Comparison of ENCODE assay signal across 15 mouse cellular contexts in genomic region chr5:43477953-43478352, GRCm38 (mm10).
"Had no signal": no experiment of that assay in that cellular context is flagged by ENCODE, and none has a peak within 500 bp of the region (broad histone marks: within the 10 kb centered on the region; RNA-seq: fewer than 3 reads in every experiment).

No protein-coding gene starts in this region.

- H3K27me3 ChIP-seq: limb, embryonic 12.5 days; midbrain, embryonic 15.5 days; neural tube, embryonic 12.5 days; stomach, embryonic 15.5 days had no signal

- H3K4me1 ChIP-seq: midbrain, embryonic 15.5 days; neural tube, embryonic 12.5 days; stomach, embryonic 15.5 days had no signal

- H3K36me3 ChIP-seq: limb, embryonic 12.5 days; midbrain, embryonic 15.5 days; neural tube, embryonic 12.5 days; stomach, embryonic 15.5 days had no signal

- H3K9ac ChIP-seq: limb, embryonic 12.5 days; liver, embryonic 14.5 days; midbrain, embryonic 15.5 days; neural tube, embryonic 12.5 days; stomach, embryonic 15.5 days had no signal

- DNase-seq: kidney, postnatal 10 days; liver; lung, postnatal 4 days; retina, postnatal 1 day; right cerebral cortex, postnatal 4 days; spleen, adult 18-20 months; thymus, adult 2 months; thymus, postnatal 25 days had no signal

- ATAC-seq: midbrain, embryonic 15.5 days had no signal

- H3K4me3 ChIP-seq: layer of hippocampus, adult 2 months; limb, embryonic 12.5 days; midbrain, embryonic 15.5 days; neural tube, embryonic 12.5 days; stomach, embryonic 15.5 days had no signal

- H3K27ac ChIP-seq: layer of hippocampus, adult 2 months; limb, embryonic 12.5 days; liver, embryonic 14.5 days; midbrain, embryonic 15.5 days; neural tube, embryonic 12.5 days; stomach, embryonic 15.5 days had no signal

- H3K9me3 ChIP-seq: limb, embryonic 12.5 days; midbrain, embryonic 15.5 days; neural tube, embryonic 12.5 days; stomach, embryonic 15.5 days had no signal

- H3K4me2 ChIP-seq: limb, embryonic 12.5 days; midbrain, embryonic 11.5 days; midbrain, embryonic 15.5 days; neural tube, embryonic 12.5 days; stomach, embryonic 15.5 days had no signal
